Mouse (Mus musculus): ENCODE data around the gene Isg15.

Gene Isg15

DNA sequence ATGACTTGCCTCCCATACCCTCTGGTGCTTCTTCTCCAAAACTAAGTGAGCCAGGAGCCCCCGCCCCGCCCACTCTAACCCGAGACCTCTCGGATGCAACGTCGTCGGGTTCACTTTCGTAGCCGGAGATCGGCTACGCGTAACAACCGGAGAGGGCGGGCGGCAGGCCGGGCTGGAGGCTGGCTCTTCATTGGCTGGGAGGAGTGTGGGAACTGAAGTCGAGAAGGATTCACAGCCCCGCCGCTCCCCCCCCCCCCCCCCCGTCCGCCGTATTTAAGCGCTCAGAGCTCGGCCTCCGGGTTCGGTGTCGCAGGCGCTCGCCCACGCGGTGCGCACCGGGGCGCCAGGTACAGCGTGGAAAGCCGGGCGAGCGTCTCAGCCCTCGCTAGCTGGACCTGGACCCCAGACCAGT lies 2.4 kb upstream of the Isg15 start, which contains the start of gene AW011738:
Gene AW011738, plus strand, starts transcription at position 304 of the 412 bp plus-strand sequence.
- DNase-seq (ENCODE audit: low spot score in 2 of 2): peak in 1 of 2 experiments; percentile 58

DNA sequence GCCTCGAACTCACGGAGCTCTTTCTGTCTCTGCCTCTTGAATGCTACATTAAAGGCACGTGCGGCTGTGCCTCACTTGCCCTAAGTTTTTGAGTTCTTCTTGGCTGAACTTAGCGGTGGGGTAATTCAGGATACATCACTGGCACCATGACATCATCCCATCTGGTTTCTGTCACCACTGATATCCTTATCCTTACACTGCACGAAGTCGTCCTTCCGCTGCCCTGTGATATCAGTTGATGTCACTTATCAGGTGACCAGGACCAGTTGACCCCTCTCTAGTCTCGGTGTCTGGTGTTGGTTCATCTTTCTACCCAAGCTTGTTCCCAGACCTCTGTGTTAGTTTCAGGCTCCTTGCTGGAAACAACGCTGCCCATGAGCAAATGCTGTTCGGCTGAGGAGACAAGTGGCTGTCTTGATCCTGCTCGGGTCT lies 1.9 kb upstream of the Isg15 start:
- no peak for DNase-seq (ENCODE audit: low spot score in 2 of 2)

DNA sequence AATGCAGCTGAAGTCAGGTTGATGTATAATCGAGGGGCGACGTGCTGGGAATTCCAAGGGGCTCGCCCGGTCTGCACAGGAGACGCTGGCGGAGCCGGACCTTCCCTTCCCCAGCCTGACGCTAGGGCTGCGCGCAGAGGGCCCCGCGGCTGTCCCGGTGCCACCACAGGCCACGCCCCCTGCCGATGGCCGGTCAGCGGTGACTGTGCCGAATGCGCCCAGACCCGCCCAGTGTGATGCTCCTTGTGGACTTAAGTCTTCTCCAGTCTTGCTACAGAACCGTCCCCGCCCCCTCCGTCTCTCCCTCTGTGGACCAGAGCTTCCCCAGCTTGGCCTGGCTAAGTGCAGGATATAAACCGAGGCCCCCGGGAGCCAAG lies 2.8 kb downstream of the Isg15 start:
- DNase-seq (ENCODE audit: low spot score in 2 of 2): peak; percentile 74 to 78

DNA sequence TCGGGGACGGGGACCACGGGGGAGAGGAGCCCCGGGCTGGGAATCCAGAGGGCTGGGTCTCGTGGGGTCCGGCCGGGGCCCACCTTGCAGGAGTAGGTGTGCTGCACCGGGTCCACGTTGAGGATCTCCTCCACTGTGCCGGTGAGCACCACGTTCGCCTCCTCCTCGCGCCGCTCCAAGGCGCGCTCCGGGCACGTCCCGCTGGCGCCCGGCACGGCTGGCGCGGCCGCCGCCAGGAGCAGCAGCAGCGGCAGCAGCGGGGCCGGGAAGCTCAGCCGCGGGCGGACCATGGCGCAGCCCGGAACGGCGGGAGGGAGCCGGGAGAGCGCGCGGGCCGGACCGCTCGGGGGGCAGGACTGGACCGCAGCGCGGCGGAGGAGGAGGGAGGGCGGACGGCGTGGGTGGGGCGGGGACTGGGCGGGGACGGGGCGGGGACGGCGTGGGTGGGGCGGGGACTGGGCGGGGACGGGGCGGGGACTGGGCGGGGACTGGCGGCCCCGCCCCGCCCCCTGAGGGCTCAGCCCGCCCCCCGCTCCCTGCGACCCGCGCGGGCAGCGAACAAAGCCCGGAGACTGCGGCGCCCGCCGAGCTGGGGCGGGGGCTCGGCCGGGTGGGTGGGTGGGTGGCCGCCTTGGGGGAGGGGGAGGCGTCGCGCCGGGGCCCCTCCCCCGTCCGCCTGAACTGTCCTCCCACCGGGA lies 3.3 kb downstream of the Isg15 start, which contains the start of gene Agrn:
Gene Agrn, minus strand, starts transcription at position 358 of the 698 bp plus-strand sequence.
- peak in 1 of 2 experiments; percentile 33 for DNase-seq (ENCODE audit: low spot score in 2 of 2)

DNA sequence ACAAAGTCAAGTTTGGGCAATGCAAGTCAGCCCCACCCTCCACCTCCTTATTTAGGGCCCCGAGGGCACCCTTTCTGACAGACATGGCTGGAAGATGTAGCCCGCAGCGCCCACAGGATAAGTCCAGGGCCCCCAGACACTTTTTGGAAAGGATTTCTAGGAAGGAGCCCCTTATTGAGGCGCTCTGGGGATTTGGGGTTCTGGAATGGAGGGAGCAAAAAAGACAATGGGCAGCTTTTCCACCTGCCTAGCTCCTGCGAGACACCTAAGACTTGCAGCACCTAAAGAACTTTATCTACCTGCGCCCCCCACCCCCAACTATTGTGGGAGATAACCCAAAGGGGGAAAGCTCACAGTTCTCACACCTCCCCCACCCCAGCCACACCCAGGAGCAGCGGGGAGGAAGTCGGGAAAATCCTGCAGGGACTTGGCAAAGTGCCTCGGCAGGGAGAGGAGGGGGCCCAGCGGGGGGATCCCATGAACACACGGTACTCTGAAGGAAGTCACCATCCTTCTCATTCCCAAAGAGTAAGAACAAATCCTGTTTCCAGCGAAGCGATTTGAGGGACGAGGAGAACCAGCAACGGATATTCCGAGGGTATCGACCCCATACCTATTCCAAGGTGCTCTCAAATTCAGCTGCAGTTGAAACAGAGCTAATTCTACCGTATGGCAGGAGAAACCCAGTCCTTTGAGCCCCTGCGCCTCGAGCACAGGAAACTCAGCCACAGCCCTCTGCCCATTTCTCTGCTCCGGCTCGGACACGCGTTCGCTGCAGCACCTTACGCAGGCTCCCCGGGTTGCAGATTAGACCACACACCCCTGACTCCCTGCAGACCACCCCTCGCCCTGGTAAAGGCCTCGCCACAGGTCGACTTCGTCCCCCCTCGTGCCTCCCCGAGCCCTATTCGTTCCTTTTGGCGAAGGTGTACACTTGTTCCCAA lies 4.4 kb downstream of the Isg15 start:
- DNase-seq (ENCODE audit: low spot score in 2 of 2): peak; percentile 35 to 50

DNA sequence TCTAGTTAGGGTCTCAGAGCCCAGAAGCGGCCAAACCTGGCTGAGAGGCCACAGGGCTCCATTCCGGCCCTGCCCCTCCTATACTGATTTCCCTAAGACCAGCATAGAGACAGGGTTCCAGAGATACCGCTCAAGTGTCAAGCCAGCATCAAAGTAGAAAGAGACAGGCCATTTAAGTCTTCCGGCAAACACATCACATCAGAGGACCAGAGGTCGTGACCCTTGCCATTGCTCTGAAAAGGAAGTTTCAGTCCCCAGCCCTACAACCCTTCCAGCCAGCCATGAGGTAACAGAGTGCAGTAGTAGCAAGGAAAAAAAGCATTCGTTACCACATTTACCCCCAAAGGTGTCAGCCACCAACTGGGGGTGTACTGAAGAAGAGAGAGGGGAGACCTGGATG lies 6.3 kb downstream of the Isg15 start:
- DNase-seq (ENCODE audit: low spot score in 2 of 2): no peak

DNA sequence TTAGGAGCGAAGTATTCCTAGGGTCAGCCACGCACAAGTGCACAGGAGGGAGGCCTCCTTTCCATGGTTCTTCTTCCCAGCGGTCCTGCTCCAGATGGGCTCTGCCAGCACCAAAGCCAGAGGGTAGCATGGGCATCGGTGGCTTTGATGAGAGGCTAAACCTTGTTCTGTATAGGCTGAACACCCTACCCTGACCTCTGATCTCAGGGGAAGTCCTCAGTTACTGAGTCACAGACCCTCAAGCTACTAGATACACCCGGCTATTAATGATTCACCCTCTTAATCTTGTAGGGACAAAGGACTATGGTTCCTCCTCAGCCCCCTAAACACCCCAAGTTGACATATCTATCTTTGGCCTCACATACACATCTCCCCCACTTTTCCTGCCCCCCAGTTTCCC lies 6.7 kb downstream of the Isg15 start:
- no peak for DNase-seq (ENCODE audit: low spot score in 2 of 2)

DNA sequence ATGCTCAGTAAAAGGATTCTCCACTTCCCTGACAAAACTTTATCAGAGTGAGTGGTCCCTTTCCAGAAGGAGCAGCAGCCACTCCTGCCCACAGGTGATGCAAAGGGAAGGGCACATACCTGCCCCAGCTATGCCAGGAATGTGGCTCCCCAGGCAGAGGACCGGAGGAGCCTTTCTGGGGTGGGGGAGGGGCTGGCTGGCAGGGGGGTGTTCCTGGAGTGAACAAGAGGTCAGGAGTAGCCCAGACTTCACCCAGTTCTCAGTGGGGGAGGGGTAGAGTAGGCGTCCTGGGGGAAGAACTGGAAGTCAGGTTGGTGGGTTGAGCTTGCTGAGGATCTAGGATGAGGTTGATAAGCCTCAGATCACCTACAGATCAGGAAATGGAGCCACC lies 7.4 kb downstream of the Isg15 start:
- DNase-seq (ENCODE audit: low spot score in 2 of 2): no peak

DNA sequence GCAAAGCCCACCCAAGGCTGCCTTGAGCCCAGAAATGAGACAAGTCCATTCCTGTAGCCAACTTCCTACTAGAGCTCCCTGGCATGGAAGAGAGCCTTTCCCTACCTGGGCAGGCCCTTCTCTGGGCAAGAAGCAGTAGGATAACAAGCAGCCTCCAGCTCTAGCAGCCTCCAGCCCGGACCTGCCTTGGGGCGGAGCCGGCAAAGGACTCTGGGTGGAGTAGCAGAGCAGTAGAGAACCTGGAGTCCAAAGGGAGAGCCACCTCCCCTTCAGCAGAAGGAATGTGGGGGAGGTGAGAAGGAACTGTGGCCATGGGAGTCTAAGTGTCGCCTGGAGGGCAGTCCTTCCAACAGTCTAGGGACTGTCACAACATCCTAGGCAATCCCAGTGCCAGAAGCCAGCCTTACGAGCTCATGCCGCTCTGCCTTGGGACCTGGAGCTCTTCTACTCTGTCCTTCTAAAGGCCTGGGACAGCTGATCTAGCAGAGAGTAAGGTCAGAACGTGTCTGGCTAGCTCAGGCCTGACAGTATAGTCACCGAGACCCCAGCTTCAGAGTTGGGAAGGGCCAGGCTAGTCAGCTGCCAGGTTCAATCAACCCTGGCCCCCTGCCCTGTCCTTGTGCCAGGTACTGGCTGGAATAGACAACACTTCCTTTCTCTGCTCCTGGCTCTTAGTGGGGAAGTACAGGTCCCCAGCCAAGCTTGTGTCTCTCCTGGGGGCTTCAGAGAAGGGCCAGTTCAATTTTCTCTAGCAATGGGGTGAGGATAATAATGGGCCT lies 8.0 kb downstream of the Isg15 start:
- no peak for DNase-seq (ENCODE audit: low spot score in 2 of 2)

DNA sequence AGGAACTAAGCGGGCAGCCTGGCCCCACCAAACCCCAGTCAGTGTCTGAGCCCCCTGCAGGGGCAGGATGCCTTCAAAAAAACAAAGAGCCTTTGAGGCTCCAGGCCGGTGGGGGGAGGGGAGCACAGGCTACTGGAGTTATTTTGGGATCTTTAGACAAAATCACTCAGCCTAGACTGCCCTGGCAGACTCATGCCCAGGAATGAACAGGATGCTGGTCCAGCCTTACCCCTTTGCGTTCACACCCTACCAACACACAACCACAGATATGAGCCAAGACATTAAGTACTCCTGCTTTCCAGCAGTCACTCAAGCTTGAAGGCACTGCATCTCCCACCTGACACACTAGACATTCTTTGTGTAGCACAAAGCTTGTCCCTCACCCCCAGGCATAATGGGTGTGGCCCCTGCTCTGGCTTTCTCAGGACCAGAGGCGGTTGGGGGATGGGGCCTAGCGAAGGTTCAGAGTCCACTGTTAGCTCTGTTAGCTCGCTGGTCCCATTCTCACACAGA lies 11.8 kb downstream of the Isg15 start:
- DNase-seq (ENCODE audit: low spot score in 2 of 2): peak in 1 of 2 experiments; percentile 40

DNA sequence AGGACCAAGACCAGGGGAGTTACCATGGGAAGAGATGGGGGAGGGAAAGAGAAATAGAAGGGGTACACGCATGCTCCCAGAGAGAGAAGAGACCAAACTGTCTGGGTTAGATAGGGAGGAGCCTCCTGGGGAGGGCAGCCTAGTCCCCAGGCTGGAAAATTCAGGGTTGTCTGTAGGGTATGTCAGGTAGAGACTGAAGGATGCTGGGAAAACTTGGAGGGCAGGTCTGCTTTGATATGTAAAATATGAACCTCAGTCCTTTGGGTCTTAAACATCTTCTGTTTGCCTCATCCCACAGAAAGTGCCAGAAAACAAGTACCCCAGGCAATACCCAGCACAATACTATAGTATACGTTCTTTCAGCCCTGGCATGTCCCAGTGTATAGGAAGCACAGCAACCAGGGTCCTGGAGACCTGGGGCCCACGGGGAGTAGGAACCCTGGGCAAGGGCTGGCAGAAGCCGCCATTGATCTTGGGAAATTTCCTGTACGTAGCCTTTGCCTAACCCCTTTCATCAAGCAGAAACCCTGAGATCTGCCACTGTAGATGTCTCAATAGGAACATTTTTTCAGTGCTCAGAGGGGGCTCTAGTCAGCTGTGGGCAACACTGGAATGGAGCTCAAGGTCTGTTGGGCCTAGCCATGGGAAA lies 12.3 kb downstream of the Isg15 start:
- no peak for DNase-seq (ENCODE audit: low spot score in 2 of 2)

DNA sequence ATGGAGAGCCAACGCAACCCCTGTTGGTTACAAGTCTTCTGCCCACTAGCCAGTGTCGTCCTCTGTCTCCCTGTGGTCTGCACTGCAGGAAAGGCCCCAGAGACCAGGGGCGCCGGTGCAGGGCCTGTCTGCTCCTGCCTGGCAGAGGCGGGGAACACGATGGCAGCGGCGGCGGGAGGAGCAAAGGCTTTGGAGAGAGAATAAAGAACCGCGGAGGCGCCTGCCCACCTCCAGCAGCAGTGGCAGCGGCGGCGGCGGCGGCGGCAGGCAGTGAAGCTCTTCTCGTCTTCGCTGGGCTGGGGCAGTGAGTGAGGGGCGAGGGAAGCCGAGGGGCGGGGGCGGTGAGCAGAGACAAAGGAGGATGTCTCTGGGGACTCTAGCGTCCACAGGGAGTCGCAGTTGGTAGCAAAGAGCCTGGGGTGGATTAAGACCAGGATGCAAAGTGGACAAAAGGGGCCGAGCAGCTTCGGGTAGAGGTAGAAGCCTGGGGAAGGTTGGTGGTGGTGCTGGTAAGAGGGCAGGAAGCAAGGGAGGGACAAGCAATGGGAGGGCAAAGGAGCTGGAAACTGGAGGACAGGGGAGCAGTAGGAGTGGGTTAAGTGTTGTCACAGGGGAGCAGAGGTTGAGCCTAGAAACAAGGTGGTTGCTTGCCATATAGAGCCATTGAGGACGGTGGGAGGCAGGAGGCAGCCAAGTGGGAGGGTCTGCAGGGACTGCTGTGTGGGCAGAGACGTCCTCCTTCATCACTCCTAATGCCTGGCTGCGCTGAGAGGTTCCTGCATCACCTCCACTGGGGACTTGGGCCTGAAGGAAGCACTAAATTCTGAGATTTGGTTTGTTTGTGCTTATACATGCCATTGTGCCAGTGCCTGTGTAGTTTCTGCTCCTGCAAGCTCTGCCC lies 14.4 kb downstream of the Isg15 start:
- peak in 1 of 2 experiments; percentile 55 for DNase-seq (ENCODE audit: low spot score in 2 of 2)

DNA sequence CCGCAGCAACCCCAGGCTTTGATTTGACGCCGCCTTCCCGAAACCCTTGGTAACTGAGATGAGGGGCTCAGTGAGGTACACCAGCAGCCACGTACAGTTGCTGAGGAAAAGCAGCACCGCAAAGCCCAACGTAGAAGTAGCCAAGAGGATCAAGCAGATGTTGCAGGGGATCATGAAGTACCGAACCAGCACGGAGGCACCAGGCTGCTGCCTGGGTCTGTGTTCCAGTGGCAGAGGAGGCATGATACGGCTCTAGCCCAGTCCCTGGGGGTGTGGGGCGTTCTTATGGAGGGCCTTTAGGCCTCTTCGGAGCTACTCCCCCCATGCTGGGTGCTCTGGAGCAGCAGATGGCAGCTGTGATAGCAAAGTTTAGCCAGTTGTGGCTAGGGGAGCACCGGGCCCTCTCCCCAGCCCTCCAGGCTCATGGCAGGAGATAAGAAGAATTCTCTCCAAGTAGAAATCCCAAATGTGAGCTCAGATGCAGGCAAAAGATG lies 15.1 kb downstream of the Isg15 start:
- DNase-seq (ENCODE audit: low spot score in 2 of 2): no peak

DNA sequence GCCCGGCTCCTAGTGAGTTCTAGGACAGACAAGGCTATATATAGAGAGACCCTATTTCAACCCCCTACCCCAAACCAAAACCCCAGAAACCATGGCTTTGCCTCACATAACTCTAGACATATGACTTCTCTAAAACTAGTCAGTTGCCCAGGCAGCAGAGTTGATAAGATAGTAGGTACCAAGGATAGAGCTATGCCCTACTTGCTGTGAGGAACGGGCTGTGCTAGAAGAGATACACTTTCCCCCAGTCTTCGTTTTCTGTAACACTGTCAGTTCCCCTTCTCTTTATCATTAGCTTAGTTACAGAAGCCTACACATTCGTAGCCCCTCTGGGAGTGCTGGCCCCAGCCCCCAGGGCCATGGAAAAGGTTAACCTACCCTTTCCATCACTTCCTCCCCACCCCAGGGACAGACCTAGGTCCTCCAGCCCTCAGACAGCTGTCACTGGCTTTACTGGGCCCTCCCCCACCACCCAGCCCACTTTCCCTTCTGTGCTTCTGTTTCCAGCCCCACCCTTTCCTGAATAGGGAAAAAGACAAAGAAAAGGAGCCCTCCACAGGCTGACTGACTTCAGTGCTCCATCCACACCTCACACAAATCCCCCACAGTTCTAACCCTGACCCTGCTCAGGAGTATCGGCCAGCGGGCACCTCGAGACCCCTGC lies 16.2 kb downstream of the Isg15 start:
- no peak for DNase-seq (ENCODE audit: low spot score in 2 of 2)

DNA sequence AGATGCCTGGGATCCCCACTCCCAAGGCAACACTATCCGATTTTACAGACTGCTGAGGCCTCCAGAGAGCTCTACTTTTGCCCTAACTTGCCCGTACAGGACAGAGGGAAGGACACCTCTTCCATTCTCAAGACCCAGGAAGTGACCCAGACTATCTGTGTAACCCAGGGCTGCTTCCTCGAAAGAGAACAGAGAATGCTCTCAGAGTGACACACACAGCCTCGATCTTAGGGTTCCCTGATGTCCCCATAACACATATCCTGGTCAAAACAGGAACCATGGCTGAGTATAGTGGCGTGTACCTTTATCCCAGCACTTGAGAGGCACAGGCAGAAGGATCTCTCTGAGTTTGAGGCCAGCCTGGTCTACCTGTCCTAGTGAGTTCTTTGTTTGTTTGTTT lies 16.9 kb downstream of the Isg15 start:
- DNase-seq (ENCODE audit: low spot score in 2 of 2): no peak

DNA sequence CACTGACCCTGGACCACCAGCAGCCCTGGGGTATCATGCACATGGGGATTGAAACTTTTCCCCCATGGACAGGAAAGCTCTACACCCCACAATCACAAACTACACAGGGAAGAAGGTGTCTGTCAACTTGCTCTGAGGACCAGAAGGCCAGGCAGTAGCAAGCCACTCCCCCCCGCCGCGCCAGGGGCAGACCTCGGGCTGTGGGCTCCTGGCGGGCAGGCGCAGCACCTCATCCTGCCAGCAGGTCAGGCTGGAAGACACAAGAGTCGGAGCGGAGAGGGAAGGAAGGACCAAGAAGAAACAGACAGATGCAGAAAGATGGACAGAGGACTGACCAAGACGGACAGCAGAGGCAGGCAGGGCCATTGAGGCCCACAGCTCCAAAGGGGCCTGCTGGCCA lies 23.0 kb downstream of the Isg15 start:
- DNase-seq (ENCODE audit: low spot score in 2 of 2): no peak

DNA sequence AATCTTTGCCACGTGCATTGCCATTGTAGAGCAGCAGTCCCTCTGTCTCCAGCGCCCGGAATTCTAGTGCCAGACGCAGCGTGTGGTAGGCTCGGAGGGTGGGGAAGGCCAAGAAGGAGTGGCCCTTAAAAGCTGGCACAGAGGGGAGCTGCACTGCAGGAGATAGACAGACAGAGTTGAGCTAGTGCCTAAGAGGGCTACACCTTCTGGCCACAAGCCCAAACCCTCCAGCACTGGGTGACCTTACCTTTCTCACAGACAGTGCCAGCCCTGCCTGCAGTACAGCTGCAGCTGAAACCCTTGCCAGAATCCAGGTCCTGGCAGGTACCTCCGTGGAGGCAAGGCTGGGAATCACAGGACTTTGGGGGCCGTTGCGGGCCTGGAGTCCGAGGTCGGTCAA lies 28.8 kb downstream of the Isg15 start:
- DNase-seq (ENCODE audit: low spot score in 2 of 2): peak in 1 of 2 experiments; percentile 2

DNA sequence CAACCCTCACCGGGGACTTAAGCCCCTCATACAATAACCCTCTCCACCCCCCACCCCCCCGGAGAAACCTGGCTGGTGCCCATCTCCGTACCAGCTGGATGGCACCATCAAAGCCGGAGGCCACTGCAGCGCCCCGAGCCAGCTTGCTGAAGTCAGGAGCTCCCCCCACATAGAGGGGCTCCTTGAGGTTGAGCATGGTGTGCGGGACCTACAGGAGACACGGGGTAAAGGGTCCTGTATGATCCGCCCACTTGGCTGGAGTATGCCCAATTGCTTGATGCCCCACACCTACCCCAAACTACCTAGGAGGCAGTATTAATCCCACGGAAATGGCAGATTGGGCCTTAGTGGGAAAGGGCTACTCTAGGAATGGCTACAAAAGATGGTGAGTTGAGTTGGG lies 31.5 kb downstream of the Isg15 start:
- DNase-seq (ENCODE audit: low spot score in 2 of 2): peak in 1 of 2 experiments; percentile 2

DNA sequence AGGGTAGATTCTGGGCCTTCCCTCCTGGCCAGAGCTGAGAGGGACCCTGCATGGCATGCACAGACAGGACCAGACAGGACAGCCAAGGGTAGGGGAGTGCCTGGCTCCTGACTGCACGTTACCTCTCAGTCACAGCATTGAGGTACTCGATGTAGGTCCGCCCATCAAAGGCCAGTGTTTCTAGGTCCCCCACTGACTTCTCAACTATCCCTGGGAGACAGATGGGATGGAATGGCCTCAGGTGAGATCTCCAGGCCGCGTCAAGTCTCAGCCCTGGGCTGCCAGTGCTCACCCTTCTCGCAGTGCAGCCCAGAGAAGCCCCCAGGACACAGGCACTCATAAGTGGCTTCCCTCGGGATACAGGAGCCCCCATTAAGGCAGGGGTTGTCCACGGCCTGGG lies 32.0 kb downstream of the Isg15 start:
- DNase-seq (ENCODE audit: low spot score in 2 of 2): no peak

All from frontal cortex, postnatal 14 days (tissue).